Mouse (Mus musculus): ENCODE measurements around the gene Mef2a.
A peak's percentile ranks its signal among the peaks of the same experiment; 100 is the strongest.

Mef2a gene

GRCm38 (mm10) chr7:67372729-67373583 is at the start of gene Mef2a:
TSS of gene Mef2a (minus strand) at chr7:67372858.
- DNase-seq (ENCODE audit: low spot score in 2 of 2): peak; percentile 96 to 97

GRCm38 (mm10) chr7:67421476-67422186 is 49.0 kb upstream of the Mef2a start:
- no peak for DNase-seq (ENCODE audit: low spot score in 2 of 2)

GRCm38 (mm10) chr7:67421088-67421475 is 48.4 kb upstream of the Mef2a start:
- no peak for DNase-seq (ENCODE audit: low spot score in 2 of 2)

- DNase-seq (ENCODE audit: low spot score in 2 of 2): no peak
Observed at GRCm38 (mm10) chr7:67419591-67420314, 47.1 kb upstream of the Mef2a start.

GRCm38 (mm10) chr7:67418122-67418521 is 45.5 kb upstream of the Mef2a start:
- DNase-seq (ENCODE audit: low spot score in 2 of 2): no peak

GRCm38 (mm10) chr7:67414766-67415165 is 42.1 kb upstream of the Mef2a start:
- no peak for DNase-seq (ENCODE audit: low spot score in 2 of 2)

GRCm38 (mm10) chr7:67412686-67413085 is 40.0 kb upstream of the Mef2a start:
- no peak for DNase-seq (ENCODE audit: low spot score in 2 of 2)

GRCm38 (mm10) chr7:67407019-67407418 is 34.4 kb upstream of the Mef2a start:
- DNase-seq (ENCODE audit: low spot score in 2 of 2): no peak

- no peak for DNase-seq (ENCODE audit: low spot score in 2 of 2)
Observed at GRCm38 (mm10) chr7:67404176-67404575, 31.5 kb upstream of the Mef2a start.

GRCm38 (mm10) chr7:67402353-67402752 is 29.7 kb upstream of the Mef2a start:
- no peak for DNase-seq (ENCODE audit: low spot score in 2 of 2)

GRCm38 (mm10) chr7:67401379-67401778 is 28.7 kb upstream of the Mef2a start:
- DNase-seq (ENCODE audit: low spot score in 2 of 2): no peak

- DNase-seq (ENCODE audit: low spot score in 2 of 2): no peak
Observed at GRCm38 (mm10) chr7:67390760-67391159, 18.1 kb upstream of the Mef2a start.

- DNase-seq (ENCODE audit: low spot score in 2 of 2): no peak
Observed at GRCm38 (mm10) chr7:67390095-67390494, 17.4 kb upstream of the Mef2a start.

- DNase-seq (ENCODE audit: low spot score in 2 of 2): no peak
Observed at GRCm38 (mm10) chr7:67384942-67385872, 12.5 kb upstream of the Mef2a start.

- DNase-seq (ENCODE audit: low spot score in 2 of 2): no peak
Observed at GRCm38 (mm10) chr7:67380174-67381129, 7.8 kb upstream of the Mef2a start.

GRCm38 (mm10) chr7:67376796-67377195 is 4.1 kb upstream of the Mef2a start:
- DNase-seq (ENCODE audit: low spot score in 2 of 2): no peak

GRCm38 (mm10) chr7:67373975-67374374 is 1.3 kb upstream of the Mef2a start:
- no peak for DNase-seq (ENCODE audit: low spot score in 2 of 2)

- DNase-seq (ENCODE audit: low spot score in 2 of 2): no peak
Observed at GRCm38 (mm10) chr7:67373584-67373960, 914 bp upstream of the Mef2a start.

GRCm38 (mm10) chr7:67371891-67372672 is 576 bp downstream of the Mef2a start:
- DNase-seq (ENCODE audit: low spot score in 2 of 2): no peak
